Mouse (Mus musculus): ENCODE results near the gene Vldlr. TPM values are rescaled to one million over a fixed set of nuclear protein-coding genes. Genes with fewer than 3 reads are reported as not detected.

Vldlr gene
- total RNA-seq, 2 experiments from 2014 or later = 64.1 to 99.2 TPM

DNA sequence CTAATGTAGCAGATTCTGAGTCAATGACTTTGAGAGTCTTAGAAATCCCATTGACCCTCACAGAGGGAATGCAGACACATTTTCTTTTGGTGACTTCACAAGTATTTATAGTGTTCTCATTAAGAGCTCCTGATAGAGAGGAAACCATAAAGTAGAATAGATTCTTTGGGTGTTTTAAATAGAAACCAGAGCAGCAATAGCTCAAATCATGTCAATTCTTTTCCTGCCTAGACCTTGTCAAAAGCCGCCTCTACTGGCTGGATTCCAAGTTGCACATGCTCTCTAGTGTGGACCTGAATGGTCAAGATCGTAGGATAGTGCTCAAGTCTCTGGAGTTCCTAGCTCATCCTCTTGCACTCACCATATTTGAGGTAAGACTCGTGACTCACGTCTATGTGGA lies 27.2 kb downstream of the Vldlr start:
- Histone ChIP-seq H3K4me3 (no peak overlapping the region), H3K27ac (no peak overlapping the region)
- intact Hi-C loops (cut with DNase I) = no loop called here
- no peak for TF ChIP-seq CTCF (IDR thresholded peaks at IDR 0.05)
- no peak for DNase-seq

DNA sequence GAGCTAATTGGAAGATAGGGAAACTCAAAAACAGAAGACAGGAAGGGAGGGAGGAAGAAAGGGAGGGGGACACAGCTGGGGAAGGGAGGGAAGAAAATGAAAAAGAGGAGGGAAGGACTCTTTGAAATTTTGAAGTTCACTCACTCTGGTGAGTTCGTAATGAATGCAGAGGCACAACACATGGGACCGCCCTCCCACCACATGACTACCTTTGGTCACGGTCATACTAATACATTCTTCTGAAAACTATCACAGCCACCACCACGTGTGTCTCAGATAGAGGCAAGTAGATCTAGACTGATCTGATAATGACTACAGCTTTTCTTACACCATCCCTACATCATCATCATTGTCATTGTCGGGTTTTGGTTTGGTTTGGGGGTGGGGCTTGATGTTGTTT lies 38.5 kb downstream of the Vldlr start:
- no peak for DNase-seq
- Histone ChIP-seq H3K27ac (no peak overlapping the region), H3K4me3 (no peak overlapping the region)
- intact Hi-C loops (cut with DNase I) = no loop called here
- no peak for TF ChIP-seq CTCF (IDR thresholded peaks at IDR 0.05)

DNA sequence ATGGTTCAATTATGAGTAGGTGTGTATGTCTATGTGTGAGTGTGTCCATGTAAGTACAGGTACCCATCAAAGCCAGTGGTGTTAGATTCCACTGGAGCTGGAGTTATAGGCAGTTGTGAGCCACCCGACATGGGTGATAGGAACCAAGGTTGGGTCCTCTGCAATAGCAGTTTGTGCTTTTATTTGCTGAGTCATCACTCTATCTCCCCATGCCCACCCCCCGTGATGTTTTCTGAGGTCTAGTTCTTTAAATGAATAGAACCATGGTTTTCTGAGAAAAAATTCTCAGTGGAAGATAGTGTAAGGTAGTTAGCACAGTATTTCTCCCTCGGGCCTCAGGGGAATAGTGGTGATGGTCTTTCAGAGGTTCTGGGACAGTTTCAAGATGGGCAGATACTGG lies 39.4 kb downstream of the Vldlr start:
- DNase-seq = no peak
- Histone ChIP-seq H3K27ac (no peak overlapping the region), H3K4me3 (no peak overlapping the region)
- intact Hi-C loops (cut with DNase I) = no loop called here
- no peak for TF ChIP-seq CTCF (IDR thresholded peaks at IDR 0.05)

GRCm38 (mm10) chr19:27260102-27260501 lies 43.8 kb downstream of the Vldlr start:
- Histone ChIP-seq H3K4me3 (no peak overlapping the region), H3K27ac (peak overlapping the region; percentile 53)
- intact Hi-C loops (cut with DNase I) = no loop called here
- no peak for TF ChIP-seq CTCF (IDR thresholded peaks at IDR 0.05)
- peak; percentile 24 for DNase-seq

GRCm38 (mm10) chr19:27260621-27261278 lies 44.5 kb downstream of the Vldlr start:
- peak overlapping the region; percentile 38; the same call in 1 of the 2 replicates for H3K27ac ChIP-seq
- no peak for TF ChIP-seq CTCF (IDR thresholded peaks at IDR 0.05)
- no peak for DNase-seq
- no peak overlapping the region for H3K4me3 ChIP-seq
- intact Hi-C loops (cut with DNase I) = no loop called here

GRCm38 (mm10) chr19:27262141-27262540 lies 45.9 kb downstream of the Vldlr start:
- no peak for DNase-seq
- intact Hi-C loops (cut with DNase I) = no loop called here
- no peak for TF ChIP-seq CTCF (IDR thresholded peaks at IDR 0.05)
- no peak overlapping the region for H3K27ac ChIP-seq
- no peak overlapping the region for H3K4me3 ChIP-seq

- no peak overlapping the region for H3K4me3 ChIP-seq
- no peak overlapping the region for H3K27ac ChIP-seq
- intact Hi-C loops (cut with DNase I) = no loop called here
- TF ChIP-seq CTCF (IDR thresholded peaks at IDR 0.05) = no peak
- no peak for DNase-seq
Measured at GRCm38 (mm10) chr19:27273385-27273784, 57.1 kb downstream of the Vldlr start.

- H3K4me3 ChIP-seq = no peak overlapping the region
- no peak for DNase-seq
- intact Hi-C loops (cut with DNase I) = no loop called here
- H3K27ac ChIP-seq = no peak overlapping the region
- TF ChIP-seq CTCF (IDR thresholded peaks at IDR 0.05) = no peak
Measured at GRCm38 (mm10) chr19:27274382-27274781, 58.1 kb downstream of the Vldlr start.

GRCm38 (mm10) chr19:27279174-27279573 lies 62.9 kb downstream of the Vldlr start:
- no peak for DNase-seq
- intact Hi-C loops (cut with DNase I) = no loop called here
- TF ChIP-seq CTCF (IDR thresholded peaks at IDR 0.05) = no peak
- Histone ChIP-seq H3K27ac (no peak overlapping the region), H3K4me3 (no peak overlapping the region)

Other genes with a start within 250 kb of the Vldlr start
- under 1 TPM; 0.11 to 0.15 TPM for gene Kcnv2, start 106.1 kb downstream of the Vldlr start, total RNA-seq (2021)
- 10 to 100 TPM; 18.4 to 29.5 TPM for gene Pum3, start 213.3 kb downstream of the Vldlr start, total RNA-seq (2021)